Mouse (Mus musculus): ENCODE measurements around the gene Ptprt. TPM values are rescaled to one million over a fixed set of nuclear protein-coding genes. Genes with fewer than 3 reads are reported as not detected.

Ptprt gene
- polyA plus RNA-seq (2014; fragmentation: Nextera tagmentation; extraction: Ambion mirVana) = 1.7 and 3.4 TPM in 2 replicates

- Histone ChIP-seq H3K27ac (ENCODE audit: low read depth) (peak within 1 kb of the TSS; percentile 18; the same call in 1 of the 2 replicates), H3K36me3 (ENCODE audit: insufficient read depth) (no peaks in the 10 kb centered on the region), H3K4me2 (peak within 1 kb of the TSS; percentile 88), H3K9me3 (ENCODE audit: low read depth, low read length) (no peaks in the 10 kb centered on the region), H3K4me1 (ENCODE audit: insufficient read depth) (0 out of 2 replicates have a peak, but pooled peaks cover 2% of the 10 kb centered on the region), H3K9ac (peak within 1 kb of the TSS; percentile 44), H3K27me3 (ENCODE audit: insufficient read depth, low read length) (peaks cover 56% of the 10 kb centered on the region), H3K4me3 (ENCODE audit: low read depth, low read length) (peak within 1 kb of the TSS; percentile 48)
- 1% methylated on average over 41 of the region's 73 CpGs for WGBS
- TF ChIP-seq CTCF (IDR thresholded peaks at IDR 0.05; ENCODE audit: low read depth) = no peak
- peak; percentile 21 for DNase-seq
- peak; percentile 22; the same call in 1 of the 2 replicates for ATAC-seq (ENCODE audit: insufficient read depth)
These were observed at the start of gene Ptprt for GRCm38 (mm10) chr2:162660941-162661386. Gene Ptprt (minus strand): TSS chr2:162661147.

GRCm38 (mm10) chr2:162710443-162710842 lies 49.5 kb upstream of the Ptprt start:
- no peaks in the 10 kb centered on the region for H3K4me1 ChIP-seq (ENCODE audit: insufficient read depth)
- no peak overlapping the region for H3K4me2 ChIP-seq
- no peak overlapping the region for H3K4me3 ChIP-seq (ENCODE audit: low read depth, low read length)
- no peak for TF ChIP-seq CTCF (IDR thresholded peaks at IDR 0.05; ENCODE audit: low read depth)
- ATAC-seq (ENCODE audit: insufficient read depth) = no peak
- no peak for DNase-seq
- no peaks in the 10 kb centered on the region for H3K36me3 ChIP-seq (ENCODE audit: insufficient read depth)
- H3K27me3 ChIP-seq (ENCODE audit: insufficient read depth, low read length) = no peaks in the 10 kb centered on the region
- WGBS = 72% methylated on average over 2 of the region's 2 CpGs
- no peaks in the 10 kb centered on the region for H3K9me3 ChIP-seq (ENCODE audit: low read depth, low read length)
- H3K27ac ChIP-seq (ENCODE audit: low read depth) = no peak overlapping the region
- H3K9ac ChIP-seq = no peak overlapping the region

GRCm38 (mm10) chr2:162699691-162700090 lies 38.7 kb upstream of the Ptprt start:
- ATAC-seq (ENCODE audit: insufficient read depth) (no peak), DNase-seq (peak; percentile 5)
- WGBS = 70% methylated on average over 3 of the region's 3 CpGs
- Histone ChIP-seq H3K4me1 (ENCODE audit: insufficient read depth) (no peaks in the 10 kb centered on the region), H3K27ac (ENCODE audit: low read depth) (no peak overlapping the region), H3K4me3 (ENCODE audit: low read depth, low read length) (no peak overlapping the region), H3K4me2 (no peak overlapping the region), H3K9me3 (ENCODE audit: low read depth, low read length) (no peaks in the 10 kb centered on the region), H3K36me3 (ENCODE audit: insufficient read depth) (no peaks in the 10 kb centered on the region), H3K27me3 (ENCODE audit: insufficient read depth, low read length) (no peaks in the 10 kb centered on the region), H3K9ac (no peak overlapping the region)
- no peak for TF ChIP-seq CTCF (IDR thresholded peaks at IDR 0.05; ENCODE audit: low read depth)

DNA sequence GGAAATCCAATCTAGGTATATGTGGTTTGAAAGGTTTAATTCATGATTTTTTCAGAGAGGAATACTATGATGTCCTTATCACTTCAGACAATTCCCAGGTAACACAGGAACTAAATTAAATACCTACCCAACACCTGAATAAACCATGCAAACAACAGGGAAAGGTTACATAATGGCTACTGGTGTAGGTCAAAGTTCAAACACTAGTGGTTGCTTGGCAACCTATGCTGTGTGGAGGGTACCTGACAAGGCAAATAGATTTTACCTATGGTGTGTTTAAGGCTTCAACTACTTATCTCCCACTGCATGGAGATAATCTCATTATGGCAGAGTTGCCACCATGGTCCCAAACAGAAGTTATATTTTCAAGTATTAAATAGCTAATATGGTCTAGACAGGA lies 38.1 kb upstream of the Ptprt start:
- Histone ChIP-seq H3K4me2 (no peak overlapping the region), H3K27me3 (ENCODE audit: insufficient read depth, low read length) (no peaks in the 10 kb centered on the region), H3K27ac (ENCODE audit: low read depth) (no peak overlapping the region), H3K9ac (no peak overlapping the region), H3K9me3 (ENCODE audit: low read depth, low read length) (no peaks in the 10 kb centered on the region), H3K4me1 (ENCODE audit: insufficient read depth) (no peaks in the 10 kb centered on the region), H3K36me3 (ENCODE audit: insufficient read depth) (no peaks in the 10 kb centered on the region), H3K4me3 (ENCODE audit: low read depth, low read length) (no peak overlapping the region)
- DNase-seq (no peak), ATAC-seq (ENCODE audit: insufficient read depth) (no peak)
- TF ChIP-seq CTCF (IDR thresholded peaks at IDR 0.05; ENCODE audit: low read depth) = no peak

DNA sequence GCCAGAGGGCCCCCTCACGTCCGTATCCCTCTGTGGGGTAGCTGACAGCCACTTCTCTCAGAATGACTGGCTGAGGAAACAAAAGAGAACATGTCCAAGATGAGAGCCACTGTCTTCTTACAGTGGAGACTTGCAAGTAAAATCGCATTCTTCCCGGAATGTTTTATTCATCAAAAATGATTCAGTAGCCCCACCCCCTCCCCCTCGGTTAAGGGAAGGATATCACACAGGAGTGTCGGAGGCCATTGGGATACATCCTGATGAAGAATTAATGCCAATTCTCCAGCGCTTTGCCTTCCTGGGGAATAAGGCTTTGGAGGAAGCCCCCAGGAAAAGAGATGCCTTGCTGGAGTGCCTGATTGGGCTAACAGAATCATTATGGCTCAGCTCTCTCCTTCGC lies 37.1 kb upstream of the Ptprt start:
- WGBS = 46% methylated on average over 8 of the region's 8 CpGs
- Histone ChIP-seq H3K27ac (ENCODE audit: low read depth) (no peak overlapping the region), H3K27me3 (ENCODE audit: insufficient read depth, low read length) (no peaks in the 10 kb centered on the region), H3K4me2 (no peak overlapping the region), H3K4me3 (ENCODE audit: low read depth, low read length) (no peak overlapping the region), H3K36me3 (ENCODE audit: insufficient read depth) (no peaks in the 10 kb centered on the region), H3K9me3 (ENCODE audit: low read depth, low read length) (no peaks in the 10 kb centered on the region), H3K9ac (no peak overlapping the region), H3K4me1 (ENCODE audit: insufficient read depth) (no peaks in the 10 kb centered on the region)
- TF ChIP-seq CTCF (IDR thresholded peaks at IDR 0.05; ENCODE audit: low read depth) = no peak
- ATAC-seq (ENCODE audit: insufficient read depth) = no peak
- DNase-seq = no peak

DNA sequence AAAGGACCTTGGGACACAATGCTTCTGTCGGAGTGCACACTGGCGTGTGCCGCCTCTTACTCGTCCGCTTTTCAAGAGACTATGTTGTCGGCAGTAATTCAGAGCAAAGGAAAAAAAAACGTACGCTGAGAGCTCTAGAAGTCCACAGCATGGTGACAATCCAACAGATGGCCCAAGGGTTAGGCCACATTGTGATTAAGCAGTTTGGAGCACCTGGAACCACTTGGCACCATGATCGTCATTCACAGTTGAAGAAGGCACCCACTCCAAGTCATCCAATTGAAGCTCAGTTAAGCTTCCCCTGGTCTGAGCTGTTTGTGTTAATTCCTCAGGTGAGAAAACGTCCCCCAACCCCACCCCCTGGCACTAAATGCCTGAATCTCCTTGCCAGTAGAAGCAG lies 36.2 kb upstream of the Ptprt start:
- no peak for TF ChIP-seq CTCF (IDR thresholded peaks at IDR 0.05; ENCODE audit: low read depth)
- H3K4me1 ChIP-seq (ENCODE audit: insufficient read depth) = no peaks in the 10 kb centered on the region
- no peak overlapping the region for H3K4me3 ChIP-seq (ENCODE audit: low read depth, low read length)
- ATAC-seq (ENCODE audit: insufficient read depth) (no peak), DNase-seq (no peak)
- WGBS = 63% methylated on average over 10 of the region's 10 CpGs
- no peak overlapping the region for H3K4me2 ChIP-seq
- no peak overlapping the region for H3K27ac ChIP-seq (ENCODE audit: low read depth)
- no peaks in the 10 kb centered on the region for H3K9me3 ChIP-seq (ENCODE audit: low read depth, low read length)
- H3K9ac ChIP-seq = no peak overlapping the region
- no peaks in the 10 kb centered on the region for H3K36me3 ChIP-seq (ENCODE audit: insufficient read depth)
- no peaks in the 10 kb centered on the region for H3K27me3 ChIP-seq (ENCODE audit: insufficient read depth, low read length)

- no peak overlapping the region for H3K27ac ChIP-seq (ENCODE audit: low read depth)
- H3K9me3 ChIP-seq (ENCODE audit: low read depth, low read length) = no peaks in the 10 kb centered on the region
- no peak for DNase-seq
- H3K4me3 ChIP-seq (ENCODE audit: low read depth, low read length) = no peak overlapping the region
- H3K27me3 ChIP-seq (ENCODE audit: insufficient read depth, low read length) = no peaks in the 10 kb centered on the region
- no peak for TF ChIP-seq CTCF (IDR thresholded peaks at IDR 0.05; ENCODE audit: low read depth)
- 92% methylated on average over 12 of the region's 12 CpGs for WGBS
- no peak overlapping the region for H3K4me2 ChIP-seq
- H3K36me3 ChIP-seq (ENCODE audit: insufficient read depth) = no peaks in the 10 kb centered on the region
- no peak for ATAC-seq (ENCODE audit: insufficient read depth)
- H3K4me1 ChIP-seq (ENCODE audit: insufficient read depth) = no peaks in the 10 kb centered on the region
- H3K9ac ChIP-seq = no peak overlapping the region
These were observed 31.2 kb upstream of the Ptprt start for GRCm38 (mm10) chr2:162692143-162692542.

DNA sequence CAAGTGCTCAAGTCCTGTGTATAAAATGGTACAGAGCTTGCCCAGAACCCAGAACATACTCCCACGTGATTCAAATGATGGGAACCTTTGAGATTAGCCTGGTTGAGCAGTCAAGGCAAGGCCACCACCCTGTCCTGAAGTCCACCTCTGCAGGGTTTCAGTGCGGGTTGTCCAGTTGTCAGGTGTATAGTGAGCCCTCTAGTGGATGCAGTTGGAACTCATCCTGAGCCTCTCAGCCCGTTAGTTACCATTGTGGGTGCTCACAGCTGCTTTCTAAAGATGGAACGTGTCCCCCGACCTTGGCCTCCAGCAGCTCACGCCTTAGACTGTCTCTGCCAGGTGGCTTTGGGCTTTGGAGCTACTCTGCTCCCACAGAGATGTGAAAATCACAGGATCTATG lies 21.7 kb upstream of the Ptprt start:
- 8% methylated on average over 6 of the region's 6 CpGs for WGBS
- ATAC-seq (ENCODE audit: insufficient read depth) = no peak; the same call in 1 of the 2 replicates

More for the DNA sequence above, 21.7 kb upstream of the Ptprt start:
- no peak overlapping the region for H3K4me3 ChIP-seq (ENCODE audit: low read depth, low read length)
- H3K27me3 ChIP-seq (ENCODE audit: insufficient read depth, low read length) = no peaks in the 10 kb centered on the region
- peak; percentile 69 for DNase-seq
- no peak overlapping the region for H3K4me2 ChIP-seq
- no peaks in the 10 kb centered on the region for H3K36me3 ChIP-seq (ENCODE audit: insufficient read depth)
- H3K4me1 ChIP-seq (ENCODE audit: insufficient read depth) = no peaks in the 10 kb centered on the region
- H3K27ac ChIP-seq (ENCODE audit: low read depth) = no peak overlapping the region
- no peak overlapping the region for H3K9ac ChIP-seq
- no peaks in the 10 kb centered on the region for H3K9me3 ChIP-seq (ENCODE audit: low read depth, low read length)
- TF ChIP-seq CTCF (IDR thresholded peaks at IDR 0.05; ENCODE audit: low read depth) = peak; percentile 77

All from lung, embryonic 14.5 days (tissue).